Mouse (Mus musculus): ENCODE measurements around the gene Scimp.

DNA sequence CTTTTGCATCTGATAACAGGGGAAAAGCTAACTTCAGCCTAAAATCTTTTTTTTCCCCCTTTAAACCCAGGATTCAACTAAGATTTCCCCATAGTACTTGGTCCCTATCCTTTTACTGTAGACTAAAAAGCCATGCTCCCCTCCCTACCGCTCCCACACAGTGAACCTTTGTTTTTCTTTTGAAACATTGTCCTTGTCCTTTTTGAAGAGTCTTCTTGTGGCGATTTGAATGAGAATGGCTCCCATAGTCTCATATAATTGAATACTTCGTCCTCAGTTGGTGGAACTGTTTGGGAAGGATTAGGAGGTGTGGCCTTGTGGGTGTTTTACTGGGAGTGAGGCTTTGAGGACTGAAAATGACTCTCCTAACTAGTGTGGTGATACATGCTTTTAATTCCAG, 21.4 kb upstream of the Scimp start:
- TF ChIP-seq MYOG (IDR thresholded peaks at IDR 0.05; ENCODE audit: control insufficient read depth in 1 of 3, insufficient read depth in 1 of 3, insufficient read length in 2 of 3, low read depth in 2 of 3) (no peak), TCF12 (IDR thresholded peaks at IDR 0.05; ENCODE audit: insufficient read depth, poor library complexity, severe bottlenecking) (no peak), USF1 (IDR thresholded peaks at IDR 0.05; ENCODE audit: low read depth) (no peak), POLR2A (IDR thresholded peaks at IDR 0.05; ENCODE audit: insufficient read length, low read depth) (no peak)
